Mouse (Mus musculus) c-Kit-positive CD71-positive TER-119-positive erythroid progenitor cells, embryonic 14.5 days (primary cell): ENCODE measurements around the gene Synpo2.
A peak's percentile ranks its signal among the peaks of the same experiment; 100 is the strongest.

Source experiments
- DNase-seq: peaks from one replicate; pipeline ENCODE4 v3.0.0-alpha.2; 2013; ENCODE audit warnings: low spot score

The Synpo2 gene

GRCm38 (mm10) chr3:123235921-123236320, at the start of gene Synpo2:
Gene Synpo2 (minus strand): TSS chr3:123236149.
- DNase-seq = no peak

DNA sequence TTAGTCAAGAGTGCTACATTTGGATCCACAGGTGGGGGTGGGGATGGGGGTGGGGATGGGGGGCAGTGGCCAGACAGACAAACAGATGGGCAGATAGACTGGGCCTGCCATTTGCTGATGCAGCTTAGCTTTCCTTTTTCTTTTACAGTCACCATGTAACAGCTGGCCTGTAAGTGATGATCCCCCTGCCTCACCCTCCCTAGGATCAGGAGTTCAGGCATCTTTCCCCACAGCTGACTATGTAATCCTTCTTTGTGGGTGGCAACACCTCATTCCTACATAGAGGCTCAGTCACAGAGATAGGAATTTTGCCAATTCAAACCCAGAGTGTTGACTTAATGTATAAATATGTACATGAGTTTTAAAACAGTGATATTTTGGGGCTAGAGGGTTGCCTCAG, 49.7 kb upstream of the Synpo2 start:
- DNase-seq = no peak

- no peak for DNase-seq
Observed at GRCm38 (mm10) chr3:123284284-123284683, 48.3 kb upstream of the Synpo2 start.

DNA sequence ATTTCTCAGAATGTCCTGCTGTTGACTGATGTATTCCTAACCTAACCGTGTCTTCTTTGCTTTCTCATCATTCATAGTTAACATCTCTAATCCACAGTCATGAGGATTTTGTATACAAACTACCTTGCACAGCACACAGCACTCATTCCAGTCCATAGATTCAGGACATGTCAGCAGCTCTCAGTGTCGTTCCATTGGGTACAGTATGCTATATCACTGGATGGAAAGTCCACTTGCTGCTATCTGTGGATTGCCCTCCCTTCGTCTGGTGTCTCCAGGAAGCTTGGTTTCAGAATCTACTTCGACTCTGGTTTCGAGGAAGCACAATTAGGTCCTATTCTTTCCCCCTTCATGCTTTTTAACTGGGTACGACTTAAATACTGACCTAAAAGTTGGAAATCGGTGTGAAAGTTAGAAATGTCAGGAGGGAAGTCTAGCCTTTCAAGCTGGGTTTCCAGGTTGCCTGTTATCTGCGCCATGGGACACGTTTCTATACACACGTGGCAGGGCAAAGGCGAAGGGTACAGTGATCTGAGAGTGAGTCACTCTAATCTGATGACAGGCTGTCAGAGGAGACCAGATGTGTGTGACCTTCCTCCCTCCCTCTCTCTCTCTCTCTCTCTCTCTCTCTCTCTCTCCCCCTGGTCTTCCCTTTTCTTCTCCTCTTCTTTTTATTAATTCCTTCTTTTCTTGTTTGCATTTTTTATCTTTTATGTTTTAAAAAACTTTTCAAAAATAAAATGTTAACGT, 47.1 kb upstream of the Synpo2 start:
- DNase-seq = no peak

DNA sequence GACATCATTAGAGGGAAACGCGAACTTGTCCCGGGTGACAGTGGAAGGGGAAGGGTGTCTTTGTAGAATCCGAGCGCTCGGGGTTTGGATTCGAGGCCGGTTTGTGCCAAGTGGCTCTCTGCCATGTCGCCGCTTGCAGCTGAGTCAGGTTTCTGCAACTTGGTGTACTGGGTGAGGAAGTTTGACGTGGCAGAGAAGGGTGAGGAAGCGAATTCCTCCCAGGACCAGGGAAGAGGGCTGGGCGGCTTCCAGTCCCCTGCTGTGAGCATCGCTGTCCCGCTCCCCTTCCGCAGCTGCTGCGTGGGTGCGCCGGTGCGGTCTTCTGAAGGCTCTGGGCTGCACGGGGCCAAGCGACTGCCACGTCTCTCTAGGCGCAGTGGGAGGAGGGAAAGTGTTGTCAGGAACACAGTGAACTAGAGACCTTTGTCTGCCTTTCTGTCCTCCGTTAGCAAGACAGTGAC, 31.8 kb upstream of the Synpo2 start:
- DNase-seq = no peak

DNA sequence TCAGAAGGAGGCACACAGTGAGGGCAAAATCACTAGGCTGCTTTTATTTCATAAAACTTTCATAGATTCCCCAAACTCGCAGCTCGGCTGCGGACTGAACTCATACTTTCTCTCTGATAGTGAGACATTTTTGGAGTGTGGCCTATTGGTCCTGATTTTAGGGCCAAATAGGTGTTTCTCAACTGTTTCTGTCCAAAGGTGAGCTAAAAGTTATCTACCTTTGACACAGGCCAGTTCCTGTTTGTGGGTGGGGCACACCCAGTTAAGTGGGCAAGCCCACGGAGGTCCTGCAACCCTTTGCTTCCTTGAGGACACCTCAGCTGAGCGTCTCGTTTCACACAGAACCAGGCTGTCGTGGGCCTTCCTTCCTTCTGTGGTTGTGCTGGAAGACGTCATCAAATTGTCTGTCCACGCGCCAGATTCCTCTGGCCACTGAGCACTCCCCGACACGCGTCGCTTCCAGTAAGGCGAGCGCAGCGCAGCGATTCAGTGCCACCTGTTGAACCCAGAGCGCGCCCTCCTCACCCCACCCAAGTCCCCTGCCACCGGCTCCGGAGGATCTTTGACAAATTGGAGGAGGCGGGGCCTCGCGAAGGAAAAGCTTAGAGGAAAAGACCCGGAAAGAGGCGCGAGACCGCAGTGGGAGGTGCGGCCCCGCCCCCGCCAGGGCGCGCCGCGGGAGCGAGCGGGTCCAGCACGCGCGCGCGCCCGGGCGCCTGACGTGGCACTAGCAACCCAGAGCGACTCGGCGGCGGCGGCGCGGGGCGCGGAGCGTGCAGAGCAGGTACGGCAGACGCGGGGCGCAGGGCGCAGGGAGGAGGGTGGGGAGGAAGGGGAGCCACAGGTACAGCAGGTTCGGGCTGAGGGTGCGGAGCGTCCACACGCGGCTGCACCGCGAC, 31.1 kb upstream of the Synpo2 start, which contains the start of gene Sec24d:
Sec24d (plus strand) TSS at position 703 of the 899 bp plus-strand sequence.
- DNase-seq = no peak

- no peak for DNase-seq
Observed at GRCm38 (mm10) chr3:123264706-123265105, 28.8 kb upstream of the Synpo2 start.

DNA sequence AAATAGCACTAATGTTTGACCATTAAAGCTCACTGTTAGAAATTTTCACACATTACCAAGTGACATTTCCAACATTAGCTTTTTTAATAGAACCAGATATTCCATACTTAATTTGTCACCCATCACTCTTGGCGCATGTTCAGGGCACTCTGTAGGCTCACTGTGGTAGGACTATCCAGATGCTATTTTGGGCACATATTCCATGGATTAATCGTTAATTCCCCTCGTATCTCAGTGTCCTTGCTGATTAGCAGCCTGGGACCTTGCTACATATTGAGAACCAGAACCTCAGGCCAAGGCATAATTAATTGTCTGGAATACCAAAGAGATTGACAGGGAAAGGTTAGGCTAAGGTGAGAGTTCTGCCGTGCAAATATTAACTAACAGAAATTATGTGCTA, 22.8 kb upstream of the Synpo2 start:
- no peak for DNase-seq

DNA sequence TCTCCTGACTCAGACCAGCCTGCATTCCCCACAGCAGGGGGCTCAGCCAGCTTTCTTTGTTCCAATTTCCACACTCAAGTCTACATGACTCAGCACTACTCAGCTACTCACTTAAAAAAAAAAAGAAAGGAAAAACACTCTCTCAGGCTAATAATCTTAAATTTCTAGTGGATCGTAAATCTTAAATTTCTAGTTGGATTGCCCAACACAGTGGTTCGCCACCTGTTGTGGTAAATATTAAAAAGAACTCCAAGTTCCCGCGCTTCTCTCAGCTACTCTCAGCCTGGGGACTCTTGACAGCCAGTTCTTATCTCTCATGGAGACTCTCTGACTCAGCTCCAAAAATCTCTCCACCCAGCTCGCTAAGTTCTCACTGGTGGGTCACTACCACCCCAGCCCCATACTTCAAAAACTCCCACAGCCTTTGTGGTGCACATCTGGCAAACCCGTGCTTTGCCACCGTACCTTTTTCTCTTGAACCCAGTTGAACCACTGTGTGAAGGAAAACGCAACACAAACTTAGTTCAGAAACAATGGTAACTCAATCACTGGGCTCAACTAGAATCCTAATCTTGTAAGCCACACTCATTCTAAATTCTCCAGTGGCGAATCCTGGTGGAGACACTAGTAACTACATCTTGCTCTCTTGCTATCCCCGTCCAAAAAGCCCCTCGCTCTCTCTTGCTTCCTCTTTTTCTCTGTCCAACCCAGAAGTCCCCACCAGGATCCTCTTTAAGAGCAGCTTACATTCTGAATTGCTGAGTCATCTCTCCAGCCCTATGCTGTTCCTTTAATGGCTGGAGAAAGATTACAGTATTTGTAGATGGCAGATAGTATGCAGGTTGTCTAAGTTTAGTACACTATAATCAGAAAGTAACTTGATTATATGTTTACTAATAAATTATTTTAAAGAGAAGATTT, 20.5 kb upstream of the Synpo2 start:
- peak; percentile 30 for DNase-seq

DNA sequence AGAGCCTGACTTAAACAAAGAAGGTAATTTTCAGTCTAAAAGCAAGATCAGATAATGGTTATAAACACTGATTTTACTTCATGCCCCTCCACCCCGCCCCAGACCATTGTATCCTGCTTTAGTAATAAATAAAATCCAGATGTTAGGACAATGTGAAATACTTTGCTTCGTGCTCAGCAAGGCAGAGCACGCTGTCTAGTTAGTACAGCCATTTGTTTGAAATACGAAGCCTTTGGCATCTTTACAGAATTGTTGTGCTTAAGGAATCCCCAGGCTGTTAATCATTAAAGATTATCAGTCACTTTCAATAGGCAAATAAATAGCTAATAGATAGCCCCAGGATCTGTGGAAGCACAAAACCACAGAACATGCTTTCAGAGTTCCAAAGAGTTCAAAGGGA, 9.7 kb upstream of the Synpo2 start:
- DNase-seq = no peak

GRCm38 (mm10) chr3:123244376-123244775, 8.4 kb upstream of the Synpo2 start:
- DNase-seq = no peak

GRCm38 (mm10) chr3:123237446-123237845, 1.5 kb upstream of the Synpo2 start:
- no peak for DNase-seq

DNA sequence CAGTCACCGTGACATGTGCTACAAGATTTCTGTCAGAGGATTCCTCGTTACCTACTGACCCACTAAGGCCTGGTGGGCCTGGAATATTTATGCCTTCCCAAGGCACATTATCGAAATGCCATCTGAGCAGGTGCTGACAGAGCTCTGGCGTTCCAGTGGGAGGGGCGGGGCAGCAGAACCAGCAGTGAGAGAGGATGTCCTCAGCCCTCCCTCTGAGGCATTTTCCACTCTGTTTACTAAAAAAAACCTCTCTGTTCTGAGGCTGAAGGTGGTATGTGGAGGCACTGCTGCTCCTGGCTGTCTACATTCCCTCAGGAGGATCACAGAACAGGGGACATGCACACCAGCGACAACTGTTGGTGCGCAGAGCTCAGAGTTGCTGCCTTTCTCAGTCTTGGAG, 1.1 kb upstream of the Synpo2 start:
- no peak for DNase-seq

- DNase-seq = no peak
Observed at GRCm38 (mm10) chr3:123235495-123235894, 454 bp downstream of the Synpo2 start.

DNA sequence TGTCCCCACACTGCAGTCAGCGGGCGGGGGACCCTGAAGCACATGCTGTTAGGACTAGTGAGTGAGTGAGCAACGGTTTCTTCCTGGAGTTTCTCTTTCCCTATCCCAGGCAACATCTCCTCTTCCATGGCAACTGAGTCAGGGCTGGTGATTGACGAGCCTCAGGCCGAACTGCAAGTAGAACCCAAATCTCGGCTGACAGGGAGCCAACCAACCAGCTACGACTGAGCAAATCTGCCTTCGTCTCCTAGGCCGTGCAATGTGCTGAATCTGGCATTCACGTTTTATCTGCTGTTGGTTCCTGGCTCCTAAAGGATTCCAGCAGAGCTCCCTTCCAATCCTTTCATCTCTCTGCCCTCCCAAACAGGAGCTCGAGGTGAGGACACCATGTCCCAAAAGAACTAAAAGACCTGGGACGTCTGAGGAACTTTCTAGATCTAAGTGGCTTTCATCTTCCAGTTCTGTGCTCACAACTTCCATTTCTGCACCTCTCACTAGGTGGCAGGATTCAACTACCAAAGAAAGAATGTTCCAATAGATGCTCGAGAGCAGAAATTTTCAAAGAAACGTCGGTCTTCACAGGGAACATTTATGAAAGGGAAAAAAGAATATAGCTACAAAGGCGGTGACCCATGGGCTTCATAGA, 1.6 kb downstream of the Synpo2 start:
- DNase-seq = no peak

DNA sequence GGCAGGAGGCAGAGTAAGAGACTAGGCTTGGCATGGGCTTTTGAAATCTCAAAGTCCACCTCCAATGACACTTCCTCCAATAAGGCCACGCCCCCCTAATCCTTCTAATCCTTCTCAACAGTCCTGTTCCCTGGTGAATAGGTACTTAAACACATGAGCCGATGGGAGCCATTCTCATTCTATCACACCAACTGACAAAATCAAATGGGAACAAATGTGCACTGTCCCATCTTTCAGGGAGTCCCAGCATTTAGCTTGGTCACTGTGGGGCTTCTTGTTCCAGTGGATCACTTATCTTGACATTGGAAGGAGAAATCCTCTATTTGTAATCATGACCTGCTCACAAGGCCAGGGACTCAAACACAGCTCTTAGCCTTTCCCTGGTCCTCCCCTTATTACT, 4.3 kb downstream of the Synpo2 start:
- DNase-seq = no peak

DNA sequence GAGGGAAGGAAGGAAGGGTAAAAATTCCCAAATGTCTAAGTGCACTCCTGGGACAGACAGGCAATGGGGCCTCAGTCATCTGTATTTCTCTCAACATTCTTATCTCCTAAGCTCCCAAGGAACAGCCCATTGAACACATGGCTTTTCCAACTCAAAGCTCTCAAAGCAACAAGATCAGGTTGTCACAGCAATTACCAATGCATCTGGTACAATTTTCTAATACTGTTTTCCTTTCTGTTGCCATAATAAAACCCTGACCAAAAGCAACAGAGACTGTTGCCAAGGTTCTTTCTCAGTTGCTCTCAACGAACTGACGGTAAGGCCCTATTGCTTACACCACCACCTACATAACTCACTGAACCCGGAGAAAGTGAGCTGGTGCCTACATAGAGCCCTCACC, 8.7 kb downstream of the Synpo2 start:
- no peak for DNase-seq

DNA sequence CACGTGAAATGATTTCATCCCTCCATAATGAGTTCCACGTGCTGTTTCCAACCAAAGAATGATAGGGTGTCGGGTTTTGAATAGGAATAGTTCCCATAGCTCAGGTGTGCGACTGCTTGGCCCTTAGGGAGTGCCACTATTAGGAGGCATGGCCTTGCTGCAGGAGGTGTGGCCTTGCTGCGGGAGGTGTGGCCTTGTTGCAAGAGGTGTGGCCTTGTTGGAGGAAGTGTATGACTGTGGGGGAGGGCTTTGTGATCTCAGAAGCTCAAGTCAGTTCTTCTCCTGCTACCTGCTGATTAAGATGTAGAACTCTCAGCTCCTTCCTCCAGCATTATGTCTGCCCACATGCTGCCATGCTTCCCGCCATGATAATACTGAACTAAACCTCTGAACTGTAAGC, 17.3 kb downstream of the Synpo2 start:
- DNase-seq = no peak

GRCm38 (mm10) chr3:123208891-123209290, 27.1 kb downstream of the Synpo2 start:
- no peak for DNase-seq

- DNase-seq = no peak
Observed at GRCm38 (mm10) chr3:123207386-123207785, 28.6 kb downstream of the Synpo2 start.

DNA sequence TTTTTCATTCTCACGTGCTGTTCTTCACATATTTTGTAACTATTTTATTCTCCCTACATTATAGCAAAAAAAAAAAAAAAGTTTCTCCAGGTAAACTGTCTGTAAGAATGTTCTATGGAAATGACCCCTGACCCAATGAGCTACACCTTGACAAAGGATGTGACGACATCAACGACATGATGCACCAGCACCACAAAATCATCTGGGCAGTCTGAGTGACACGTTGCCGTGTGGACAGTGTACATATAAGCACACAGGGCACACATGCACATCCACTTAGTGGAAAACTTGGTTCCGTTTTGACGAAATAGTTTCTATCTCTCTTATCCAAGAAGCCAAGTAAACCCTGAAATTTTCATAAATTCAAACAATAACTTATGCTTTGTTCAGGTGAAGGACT, 30.5 kb downstream of the Synpo2 start:
- no peak for DNase-seq

- DNase-seq = no peak
Observed at GRCm38 (mm10) chr3:123205065-123205464, 30.9 kb downstream of the Synpo2 start.
